Mouse (Mus musculus) skeletal muscle tissue, adult 2 months (tissue): Measurements from ENCODE around the gene Srebf2.
"Not testable (repeated sequence)": the region's sequence is repeated elsewhere in the genome, so short reads cannot be mapped to it uniquely, and the experiment has no call there.

Experiments
- DNase-seq: peaks from one replicate; pipeline ENCODE4 v3.0.0-alpha.2; 2012; ENCODE audit warnings: low read depth, low spot score

The Srebf2 gene

DNA sequence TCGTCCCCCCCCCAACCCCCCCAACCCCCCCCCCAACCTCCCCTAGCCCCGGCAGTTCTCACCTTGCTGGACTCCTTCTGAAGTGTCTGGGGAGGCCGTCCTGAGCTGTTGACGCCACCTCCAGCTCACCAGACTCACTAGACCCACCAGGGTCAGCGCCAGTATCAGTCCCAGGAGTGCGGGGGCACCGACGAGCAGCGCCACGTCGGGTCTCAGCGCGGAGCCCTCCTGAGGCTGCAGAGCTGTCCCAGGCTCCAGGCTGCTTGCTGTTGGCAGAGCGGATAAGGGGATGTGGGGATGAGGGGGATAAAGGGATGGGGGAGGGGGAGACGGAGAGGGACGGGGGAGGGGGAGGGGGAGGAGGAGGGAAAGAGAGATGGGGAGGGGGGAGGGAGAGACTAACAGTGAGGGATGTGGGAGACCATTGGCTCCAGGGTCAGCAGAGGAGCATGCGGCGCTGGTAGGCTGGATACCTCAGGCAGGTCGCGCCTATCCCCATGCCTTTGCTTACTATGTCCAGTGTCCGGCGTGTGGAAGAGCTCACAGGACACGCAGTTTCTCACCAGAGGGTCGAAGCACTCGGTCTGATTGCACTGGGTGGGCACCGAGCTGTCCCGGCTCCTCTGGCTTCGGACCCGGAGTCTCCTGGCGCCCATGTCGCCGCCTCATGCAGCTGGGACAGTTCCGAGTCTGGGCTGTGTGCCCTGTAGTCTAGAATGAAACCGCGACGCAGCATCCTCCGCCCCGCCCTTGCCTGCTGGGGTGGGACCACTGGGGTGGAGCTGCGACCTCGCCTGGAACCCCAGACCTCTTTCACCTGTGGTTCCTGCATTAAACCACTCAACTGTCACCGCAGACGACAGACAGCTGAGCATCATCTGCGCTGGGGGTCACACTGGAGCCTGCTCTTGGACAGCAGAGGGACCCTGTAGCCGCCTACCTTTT lies 76.9 kb downstream of the Srebf2 start, which contains the start of gene Tnfrsf13c:
Tnfrsf13c (minus strand) TSS at position 713 of the 945 bp plus-strand sequence.
- DNase-seq, result no peak

DNA sequence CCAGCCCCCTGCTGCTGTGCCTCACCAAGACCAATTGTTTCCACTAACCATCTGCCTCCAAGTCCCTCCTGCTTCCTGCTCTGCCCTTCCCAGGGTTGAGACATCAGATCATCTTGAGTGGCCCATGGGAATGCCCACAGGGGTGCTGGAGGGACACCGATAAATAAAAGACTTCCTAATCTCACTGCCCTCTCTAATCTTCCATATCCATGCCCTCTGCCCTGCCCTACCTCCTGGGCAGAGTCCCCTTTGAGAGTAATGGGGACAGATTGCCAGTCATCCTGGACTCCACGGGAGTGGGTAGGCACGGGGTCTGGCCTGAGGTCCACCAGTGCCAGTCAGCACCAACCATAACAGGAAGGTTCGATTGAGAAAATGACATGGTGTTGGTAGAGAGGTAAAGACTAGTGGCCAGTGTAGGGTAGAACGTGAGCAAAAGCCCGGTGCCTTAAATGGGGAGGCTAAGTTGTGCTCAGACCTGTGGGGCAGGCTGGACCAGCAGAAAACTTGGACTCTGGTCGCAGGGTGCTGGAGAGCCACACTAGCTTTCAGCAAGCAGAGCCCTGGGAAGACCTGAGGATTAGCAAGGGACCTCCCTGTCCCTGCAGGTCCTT lies 77.7 kb downstream of the Srebf2 start:
- no peak for DNase-seq

DNA sequence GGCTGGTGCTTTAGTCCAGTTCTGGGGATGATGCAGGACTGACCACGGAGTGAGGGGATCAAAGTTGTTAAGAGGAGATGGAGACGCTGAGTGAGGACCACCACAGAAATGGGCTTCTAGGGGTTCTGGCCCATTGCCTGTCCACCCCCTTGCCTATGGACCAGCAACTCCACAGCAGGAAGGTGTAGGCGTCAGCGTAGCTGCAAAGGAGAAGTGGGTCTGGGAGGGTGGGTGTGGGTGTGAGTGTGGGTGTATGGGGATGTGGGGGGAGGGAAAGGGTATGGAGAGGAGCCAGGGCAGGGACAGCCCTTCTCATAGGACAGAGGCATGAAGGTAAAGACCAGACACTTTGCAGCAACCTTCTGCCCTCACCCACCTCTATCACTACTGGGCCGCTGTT lies 78.8 kb downstream of the Srebf2 start:
- no peak for DNase-seq

DNA sequence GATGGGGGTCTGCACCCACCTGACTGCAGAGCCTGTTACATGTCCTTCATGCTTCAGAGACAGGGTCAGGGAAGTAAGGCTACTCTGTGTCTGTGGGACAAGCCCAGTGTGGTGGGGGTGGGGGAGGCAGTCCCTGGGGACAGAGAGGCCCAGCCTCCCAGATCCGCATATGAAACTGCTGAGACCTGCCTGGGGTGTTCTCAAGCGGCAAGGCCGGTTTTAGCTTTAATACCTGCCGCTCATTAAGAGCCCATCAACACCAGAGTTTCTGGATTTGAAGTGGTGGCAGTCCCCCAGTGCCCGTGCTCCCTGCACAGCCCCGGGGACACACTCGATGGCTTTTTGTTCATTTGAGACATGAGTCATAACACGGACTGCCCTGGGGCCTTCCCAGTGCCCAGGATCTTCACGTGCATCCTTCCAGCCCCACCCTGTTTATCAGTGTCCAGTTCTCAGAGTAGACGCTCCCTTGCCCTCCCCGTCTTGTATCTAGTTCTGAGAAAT lies 82.6 kb downstream of the Srebf2 start:
- no peak for DNase-seq

DNA sequence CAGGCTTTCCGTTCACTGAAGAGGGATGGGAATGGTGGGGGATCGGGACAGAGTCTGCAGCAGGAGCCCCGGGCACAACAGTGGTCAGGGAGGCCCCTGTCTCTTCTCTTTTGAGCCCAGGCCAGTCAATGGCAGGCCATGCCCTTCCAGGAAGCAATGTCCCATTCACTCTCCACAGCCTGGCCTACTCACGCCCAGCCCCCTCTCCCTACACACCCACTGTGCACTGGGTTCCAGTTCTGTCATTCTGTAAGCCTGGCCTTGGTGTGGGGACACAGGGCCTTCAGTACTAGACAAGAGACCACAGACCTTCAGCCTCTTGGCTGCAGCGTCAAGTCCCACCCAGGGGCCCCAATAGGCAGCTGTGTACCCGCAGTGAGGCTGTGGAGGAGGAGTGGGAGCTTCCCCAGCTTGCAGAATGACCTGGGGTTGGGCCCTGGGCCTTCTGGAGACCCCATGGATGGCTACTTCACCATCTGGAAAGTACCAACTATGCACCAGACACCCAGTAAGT lies 83.2 kb downstream of the Srebf2 start:
- no peak for DNase-seq

DNA sequence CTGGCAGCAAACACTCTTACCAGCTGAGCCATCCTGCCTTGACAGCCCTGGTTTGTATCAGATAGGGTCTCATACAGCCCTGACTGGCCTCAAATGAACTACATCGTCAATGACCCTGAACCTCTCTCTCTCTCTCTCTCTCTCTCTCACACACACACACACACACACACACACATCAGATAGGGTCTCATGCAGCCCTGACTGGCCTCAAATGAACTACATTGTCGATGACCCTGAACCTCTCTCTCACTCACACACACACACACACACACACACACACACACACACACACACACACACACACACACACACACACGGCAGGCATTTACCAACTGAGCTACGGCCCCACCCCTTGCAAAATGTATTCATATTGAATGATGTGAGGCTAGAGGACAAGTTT lies 84.1 kb downstream of the Srebf2 start:
- DNase-seq, result no peak

DNA sequence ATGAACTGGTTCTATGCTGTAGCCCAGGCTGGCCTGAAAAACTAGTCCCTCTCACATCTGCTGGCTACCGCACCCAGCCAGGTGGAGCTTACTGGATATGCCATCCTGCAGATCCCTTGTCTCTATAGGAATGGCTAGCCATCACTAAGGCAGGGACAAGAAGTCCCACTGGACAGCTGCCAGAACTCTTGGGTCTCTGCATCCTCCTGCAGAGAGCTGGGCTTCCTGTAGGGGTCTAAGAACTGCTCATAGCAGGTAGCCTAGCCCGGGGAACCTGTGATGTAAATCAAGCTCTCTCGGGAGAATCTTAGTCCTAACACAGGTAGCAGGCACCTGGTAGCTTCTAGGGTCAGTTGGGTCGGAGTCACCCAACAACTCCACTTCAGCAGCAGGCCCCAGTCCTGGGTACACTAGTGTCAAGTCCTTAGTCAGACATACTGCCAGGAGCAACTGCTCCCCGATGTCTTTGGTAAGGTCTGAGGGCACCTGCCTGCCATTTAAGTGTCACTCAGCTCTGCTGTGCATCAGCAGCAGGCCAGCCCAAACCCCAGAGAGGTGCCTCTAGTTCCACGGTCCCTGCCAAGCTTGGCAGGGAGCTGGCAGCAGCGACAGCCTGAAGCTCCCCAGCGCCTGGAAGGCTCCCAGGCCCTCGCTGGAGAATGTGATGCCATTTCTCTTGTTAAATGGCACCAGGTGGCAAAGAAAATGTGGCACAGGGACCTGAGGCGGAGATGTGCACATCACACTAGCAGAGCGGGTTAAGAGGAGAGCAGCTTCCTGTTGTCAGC lies 84.8 kb downstream of the Srebf2 start:
- peak; percentile 61 for DNase-seq

DNA sequence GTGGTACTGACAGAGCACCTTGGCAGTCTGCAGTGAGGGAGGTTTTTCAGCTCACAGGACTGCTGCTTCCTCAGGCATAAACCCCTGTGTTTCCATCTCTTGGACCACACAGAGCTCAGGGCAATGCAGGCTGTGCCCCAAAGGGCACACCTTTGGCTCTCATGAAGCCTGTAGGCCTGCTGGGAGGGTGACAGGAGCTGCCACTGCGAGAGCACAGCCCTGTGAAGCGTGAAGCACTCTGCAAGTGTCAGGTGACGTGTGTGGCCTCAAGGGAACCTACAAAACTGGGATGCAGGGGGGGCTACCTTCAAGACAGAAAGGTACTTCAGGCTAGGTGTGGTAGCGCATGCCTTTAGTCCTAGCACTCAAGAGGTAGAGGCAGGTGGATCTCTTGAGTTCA lies 85.7 kb downstream of the Srebf2 start:
- no peak for DNase-seq

DNA sequence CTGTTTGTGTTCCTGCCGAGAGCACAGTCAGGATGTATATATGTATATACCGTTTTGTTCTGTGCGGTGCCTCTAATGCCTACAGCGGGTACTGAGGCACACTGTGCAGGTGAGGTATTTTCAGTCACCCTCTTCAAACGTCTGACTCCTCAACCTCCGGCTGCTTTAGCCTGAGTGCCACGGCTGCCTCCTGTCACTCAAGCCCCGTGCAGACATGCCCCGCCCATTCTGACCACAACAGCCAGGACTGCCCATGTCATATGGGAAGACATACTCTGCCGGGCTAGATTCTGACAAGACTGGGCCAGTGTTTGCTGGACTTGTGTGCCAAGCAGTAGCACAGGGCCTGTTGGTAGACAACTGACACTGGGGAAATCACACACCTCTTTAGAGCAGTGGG lies 88.7 kb downstream of the Srebf2 start:
- no peak for DNase-seq

DNA sequence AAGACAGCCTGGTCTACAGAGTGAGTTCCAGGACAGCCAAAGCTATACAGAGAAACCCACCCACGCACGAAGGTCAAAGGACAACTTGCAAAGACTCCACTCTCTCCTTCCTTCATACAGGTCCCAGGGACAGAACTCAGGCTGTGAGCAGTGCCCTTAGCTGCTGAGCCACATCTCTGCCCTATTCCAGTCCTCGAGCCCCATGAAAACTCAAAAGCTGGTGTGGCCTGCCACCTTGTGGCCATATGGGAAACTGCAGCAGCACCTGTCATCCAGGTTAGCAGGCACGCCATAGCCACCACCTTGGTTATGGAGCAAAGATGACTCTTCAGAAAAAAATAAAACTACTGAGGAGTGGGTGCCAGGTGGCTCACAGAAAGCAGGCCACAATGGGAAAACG lies 89.6 kb downstream of the Srebf2 start:
- peak; percentile 67 for DNase-seq

DNA sequence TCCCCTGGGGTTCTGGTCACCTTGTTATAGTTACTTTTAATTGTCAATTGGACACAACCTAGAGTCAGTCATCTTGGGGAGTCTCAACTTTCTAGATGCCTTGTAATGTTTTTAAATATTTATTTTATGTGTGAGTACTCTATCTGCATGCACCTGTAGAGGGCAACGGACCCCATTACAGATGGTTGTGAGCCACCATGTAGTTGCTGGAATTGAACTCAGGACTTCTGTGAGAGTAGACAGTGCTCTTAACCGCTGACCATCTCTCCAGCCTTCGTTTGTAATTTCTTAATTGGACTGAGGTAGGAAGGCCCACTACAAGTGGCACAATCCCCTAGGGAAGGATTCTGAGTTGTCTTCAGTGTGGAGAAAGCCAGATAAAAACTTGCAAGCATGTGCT lies 96.3 kb downstream of the Srebf2 start:
- DNase-seq, result no peak

DNA sequence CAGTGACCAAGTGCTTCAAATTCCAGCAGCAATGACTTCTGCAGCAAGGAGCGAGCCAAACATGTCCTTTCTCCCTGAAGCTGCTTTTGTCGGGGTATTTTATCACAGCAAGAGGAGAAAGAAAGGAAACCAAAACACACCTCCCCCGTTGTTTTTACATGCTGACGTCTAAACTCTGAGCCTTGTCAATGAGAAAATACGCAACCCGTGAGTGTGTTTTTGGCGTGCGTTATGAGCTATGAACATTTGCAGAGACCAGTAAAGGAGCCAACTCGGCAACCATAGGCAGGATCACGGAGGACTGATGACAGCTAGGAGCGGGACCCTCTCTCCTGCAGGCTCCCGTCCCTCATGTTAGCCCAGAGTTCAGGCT lies 96.7 kb downstream of the Srebf2 start:
- DNase-seq, result no peak

DNA sequence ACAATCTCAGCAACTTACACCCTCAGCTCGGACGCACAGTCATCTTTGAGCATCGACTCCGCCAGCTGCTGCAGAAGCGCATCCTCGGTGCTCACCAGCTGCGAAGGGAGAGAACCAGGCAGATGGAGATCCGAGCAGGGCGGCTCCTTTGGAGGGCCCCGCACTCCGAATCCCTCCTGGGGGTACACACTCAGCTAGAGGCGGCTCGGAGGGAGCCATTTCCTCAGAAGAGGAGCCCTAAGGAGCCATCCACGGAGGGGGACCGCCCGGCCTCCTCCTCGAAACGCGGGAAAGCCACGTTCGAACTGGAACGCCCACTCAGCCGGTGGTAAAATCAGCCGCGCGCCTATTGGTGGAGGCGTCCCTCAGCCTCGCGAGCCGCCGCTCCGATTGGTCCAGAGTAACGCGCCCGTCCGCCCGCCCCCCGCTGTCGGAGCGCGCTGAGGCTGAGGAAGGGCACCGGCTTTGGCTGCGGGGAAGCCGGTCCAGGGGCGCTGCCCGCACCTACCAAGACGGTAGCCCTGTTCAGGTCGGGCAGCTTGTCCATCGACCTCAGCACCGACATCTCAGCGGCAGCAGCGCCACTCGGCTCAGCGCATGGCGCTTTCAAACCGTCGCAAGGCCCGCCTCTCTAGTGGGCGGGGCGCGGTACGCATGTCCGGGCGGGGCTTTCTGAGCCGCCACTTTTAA lies 97.3 kb downstream of the Srebf2 start, which contains the start of gene Cenpm:
Cenpm (minus strand) TSS at position 634 of the 690 bp plus-strand sequence.
- peak; percentile 70 for DNase-seq

DNA sequence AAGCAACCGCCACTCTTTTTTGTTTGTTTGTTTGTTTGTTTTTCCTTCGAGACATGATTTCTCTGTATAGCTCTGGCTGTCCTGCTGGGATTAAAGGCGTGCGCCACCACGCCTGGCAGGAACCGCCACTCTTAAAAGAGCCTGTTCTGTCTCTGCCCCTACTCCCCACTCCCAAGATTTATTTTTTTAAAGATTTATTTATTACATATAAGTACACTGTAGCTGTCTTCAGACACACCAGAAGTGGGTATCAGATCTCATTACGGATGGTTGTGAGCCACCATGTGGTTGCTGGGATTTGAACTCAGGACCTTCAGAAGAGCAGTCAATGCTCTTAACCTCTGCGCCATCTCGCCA lies 97.8 kb downstream of the Srebf2 start:
- not testable (repeated sequence) for DNase-seq

DNA sequence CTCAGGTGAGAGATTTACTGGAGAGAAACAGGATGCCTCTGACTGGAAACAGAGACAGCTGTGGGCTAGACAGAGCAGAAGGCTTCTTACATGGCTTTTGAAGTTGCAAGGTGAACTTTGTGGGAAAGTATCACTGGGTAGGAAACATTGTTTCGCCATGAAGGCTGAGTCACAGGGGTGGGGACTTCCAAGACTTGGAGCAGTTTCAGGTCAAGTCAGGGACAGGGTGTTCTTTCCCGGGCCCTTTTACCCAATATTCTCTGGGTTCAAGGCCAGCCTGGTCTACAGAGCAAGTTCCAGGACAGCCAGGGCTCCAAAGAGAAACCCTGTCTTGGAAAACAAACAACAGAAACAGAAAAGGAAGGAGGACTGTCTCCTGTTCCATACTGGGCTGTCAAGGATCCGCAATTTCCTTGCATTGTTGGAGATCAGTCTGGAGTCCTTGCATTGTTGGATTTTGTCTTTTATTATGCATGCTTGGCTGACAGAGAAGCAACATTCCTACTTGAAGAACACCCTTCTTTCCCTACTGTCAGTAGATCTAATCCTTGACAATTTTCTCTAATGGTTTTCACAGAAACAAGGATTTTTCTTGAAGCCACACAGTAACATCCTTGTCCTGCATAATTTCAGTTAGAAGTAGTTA lies 100.3 kb downstream of the Srebf2 start:
- no peak for DNase-seq

DNA sequence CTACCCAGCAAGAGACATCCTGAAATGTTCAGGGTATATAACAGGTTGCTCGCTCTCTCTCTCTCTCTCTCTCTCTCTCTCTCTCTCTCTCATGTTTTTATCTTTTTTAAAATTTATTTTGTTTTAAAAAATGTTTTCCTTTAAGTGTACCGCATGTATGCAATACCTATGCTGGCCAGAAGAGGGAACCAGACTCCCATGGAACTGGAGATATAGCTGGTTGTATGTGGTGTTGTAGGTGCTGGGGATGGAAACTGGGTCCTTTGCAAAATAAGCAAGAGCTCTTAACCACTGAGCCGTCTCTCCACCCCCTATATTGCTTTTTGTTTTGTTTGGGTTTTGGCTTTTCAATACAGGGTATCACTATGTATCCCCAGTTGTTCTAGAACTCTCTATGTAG lies 104.6 kb downstream of the Srebf2 start:
- DNase-seq, result no peak

DNA sequence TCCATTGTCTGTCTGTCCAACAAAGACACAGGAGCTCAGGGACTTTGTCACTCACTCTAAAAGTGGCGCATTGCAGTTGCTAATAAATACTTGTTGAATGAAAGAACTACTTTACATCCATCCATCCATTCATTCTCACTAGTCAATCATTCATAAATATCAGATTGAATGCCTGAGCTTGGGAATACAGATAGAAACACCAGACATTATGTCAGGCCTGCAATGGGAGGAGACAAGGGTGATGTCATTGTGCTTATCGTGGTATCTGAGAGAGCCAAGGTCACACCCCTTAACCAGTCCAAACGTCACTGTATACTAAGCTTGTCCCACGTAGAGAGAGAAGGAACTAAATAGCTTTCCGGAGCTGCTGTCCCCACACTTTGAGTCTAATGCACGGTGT lies 105.1 kb downstream of the Srebf2 start, which contains the start of gene 1500009C09Rik:
1500009C09Rik (plus strand) TSS at position 301 of the 400 bp plus-strand sequence.
- no peak for DNase-seq
